Mouse (Mus musculus) skeletal muscle tissue, adult 2 months (tissue): ENCODE measurements around the gene Patl2.
"Not testable (repeated sequence)": the region's sequence is repeated elsewhere in the genome, so short reads cannot be mapped to it uniquely, and the experiment has no call there.

Source experiments
- DNase-seq: peaks from one replicate; pipeline ENCODE4 v3.0.0-alpha.2; 2012; ENCODE audit warnings: low read depth, low spot score

The Patl2 gene

DNA sequence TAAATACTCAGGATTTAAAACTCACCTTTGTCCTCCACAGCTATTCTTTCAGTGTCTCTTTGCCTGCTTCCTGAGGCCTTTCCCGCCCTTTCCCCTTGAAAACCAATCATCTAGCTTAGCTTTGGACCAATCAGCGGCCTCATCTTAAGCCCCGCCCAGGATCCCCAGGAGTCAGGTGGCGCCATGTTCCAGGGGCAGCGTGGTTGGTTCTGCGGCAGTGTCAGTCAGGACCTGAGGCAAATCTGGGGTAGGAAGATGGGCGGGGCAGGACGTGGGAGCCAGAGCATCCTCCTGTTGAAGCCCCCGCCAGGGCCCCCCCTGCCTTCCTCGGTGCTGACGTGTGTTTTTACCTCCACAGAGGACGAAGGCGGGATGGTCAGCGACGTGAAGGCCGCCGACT is at the start of gene Patl2, which contains the start of gene Terb2:
Patl2 (minus strand) TSS at position 84 of the 400 bp plus-strand sequence.
Terb2 (plus strand) TSS at position 167 of the 400 bp plus-strand sequence.
- DNase-seq: no peak

- DNase-seq: no peak
These were observed 49.4 kb upstream of the Patl2 start for GRCm38 (mm10) chr2:122235425-122235824.

DNA sequence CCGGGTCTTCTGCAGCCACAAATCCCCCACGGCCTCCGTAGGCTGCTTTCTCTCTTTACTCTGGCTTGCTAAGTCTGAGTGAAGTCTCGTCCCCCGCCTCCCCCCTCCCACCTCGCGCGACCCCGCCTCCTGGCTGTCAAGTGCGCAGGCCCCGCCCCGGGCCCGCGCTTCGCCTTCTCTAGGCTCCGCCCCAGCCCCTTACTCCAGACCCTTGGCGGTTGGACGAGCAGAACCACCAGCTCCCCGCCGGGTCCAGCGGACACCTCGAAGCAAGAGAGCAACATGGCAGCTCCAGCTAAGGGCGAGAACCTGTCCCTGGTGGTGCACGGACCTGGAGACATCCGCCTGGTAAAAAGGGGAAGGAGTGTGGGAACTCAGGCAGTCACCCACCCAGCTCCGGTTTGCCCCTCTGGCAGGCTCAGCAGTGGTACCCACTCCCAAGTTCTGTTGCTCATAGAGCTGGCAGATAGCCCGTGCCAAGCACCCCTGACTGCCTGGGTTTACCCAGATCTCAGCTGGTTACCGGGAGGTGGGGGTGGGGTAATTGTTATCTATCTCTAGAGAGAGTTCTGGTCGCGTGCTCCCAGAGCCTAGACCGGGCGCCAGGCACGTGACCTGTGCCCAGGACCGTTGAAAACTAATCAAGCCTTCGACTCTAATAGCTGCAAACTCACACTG is 48.8 kb upstream of the Patl2 start, which contains the start of gene Sord:
Sord (plus strand) TSS at position 139 of the 678 bp plus-strand sequence.
- peak; percentile 45 for DNase-seq

DNA sequence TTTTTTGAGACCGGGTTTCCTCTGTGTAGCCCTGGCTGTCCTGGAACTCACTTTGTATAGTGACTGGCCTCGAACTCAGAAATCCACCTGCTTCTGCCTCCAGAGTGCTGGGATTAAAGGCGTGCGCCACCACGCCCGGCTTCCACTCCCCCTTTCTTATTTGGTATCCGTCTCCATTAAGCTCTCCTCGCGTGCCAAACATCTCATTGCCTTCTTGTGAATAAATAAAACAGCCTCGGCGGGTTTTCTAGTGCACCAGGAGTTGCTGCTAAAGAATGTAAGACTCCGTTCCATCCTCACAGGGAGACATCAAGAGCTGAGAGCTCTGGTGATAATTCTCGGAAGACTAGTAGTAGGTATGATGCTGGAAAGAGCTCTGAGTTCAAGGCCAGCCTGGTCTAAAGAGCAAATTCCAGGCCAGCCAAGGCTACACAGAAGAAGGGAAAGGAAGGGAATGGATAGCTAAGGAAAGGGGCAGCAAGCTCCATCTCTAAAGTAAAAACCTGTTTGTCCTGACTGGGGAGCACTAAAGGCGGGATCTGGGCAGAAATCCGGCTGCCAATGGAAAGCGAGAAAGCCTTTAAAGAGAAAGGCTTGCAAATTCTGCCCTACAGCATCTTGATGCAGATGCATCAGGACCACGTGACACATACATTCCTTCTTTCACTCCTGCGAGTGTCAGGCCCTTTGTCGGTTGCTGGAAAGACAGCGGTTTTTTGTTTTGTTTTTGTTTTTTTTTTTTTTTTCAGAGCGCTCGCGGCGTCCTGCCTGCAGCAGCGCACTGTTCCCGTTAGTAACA is 48.0 kb upstream of the Patl2 start:
- DNase-seq: peak; percentile 25

- no peak for DNase-seq
These were observed 47.4 kb upstream of the Patl2 start for GRCm38 (mm10) chr2:122233341-122233740.

DNA sequence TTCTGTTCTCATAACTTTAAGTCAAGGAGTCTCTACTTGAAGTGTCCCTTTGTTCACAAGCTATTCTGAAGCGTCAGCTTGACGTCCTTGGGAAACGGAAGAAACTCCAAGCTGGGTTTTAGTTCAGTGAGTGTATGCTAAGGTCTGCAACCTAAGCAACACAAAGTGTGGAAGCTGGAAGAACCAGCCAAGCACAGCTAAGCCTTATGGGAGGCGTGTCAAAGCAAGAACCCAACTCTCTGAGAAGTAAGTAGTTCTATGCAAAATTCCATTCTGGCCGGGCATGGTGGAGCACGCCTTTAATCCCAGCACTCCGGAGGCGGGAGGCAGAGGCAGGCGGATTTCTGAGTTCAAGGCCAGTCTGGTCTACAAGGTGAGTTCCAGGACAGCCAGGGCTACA is 45.6 kb upstream of the Patl2 start:
- DNase-seq: no peak

DNA sequence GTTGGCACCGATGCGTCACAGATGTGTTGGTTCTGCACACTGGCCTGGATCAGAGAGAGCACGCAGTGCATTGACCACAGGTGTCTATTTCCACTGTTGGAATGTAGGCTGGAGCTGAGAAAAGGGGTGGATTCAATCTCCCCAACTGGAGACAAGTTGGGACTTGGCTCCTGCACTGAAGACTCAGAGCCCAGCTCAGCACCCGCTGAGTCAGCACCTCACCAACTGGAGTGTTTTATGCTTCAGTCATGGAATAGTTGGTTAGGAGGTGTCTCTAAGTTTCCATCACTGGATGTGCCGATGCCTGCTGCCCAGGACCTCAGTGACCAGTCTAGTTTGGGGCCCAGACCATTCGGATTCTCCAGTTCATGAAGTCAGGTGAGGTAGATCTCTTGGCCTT is 44.4 kb upstream of the Patl2 start:
- no peak for DNase-seq

DNA sequence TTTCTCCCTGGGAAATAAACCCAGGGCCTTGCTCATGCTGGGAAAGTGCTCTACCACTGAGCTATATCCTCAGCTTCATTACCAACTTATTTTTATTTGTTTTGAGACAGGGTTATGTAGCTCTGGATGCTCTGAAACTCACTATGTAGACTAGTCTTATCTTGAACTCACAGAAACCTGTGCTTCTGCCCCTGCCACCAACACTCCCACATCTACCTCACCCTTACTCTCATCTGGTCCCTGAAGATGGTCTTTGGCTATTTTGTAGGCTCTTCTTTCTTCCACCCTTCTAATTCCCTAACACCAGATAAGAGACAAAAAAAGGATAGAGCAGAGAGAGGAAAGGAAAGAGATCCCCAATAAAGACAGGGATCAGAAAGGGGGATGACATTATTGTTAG is 37.7 kb upstream of the Patl2 start:
- DNase-seq: no peak

DNA sequence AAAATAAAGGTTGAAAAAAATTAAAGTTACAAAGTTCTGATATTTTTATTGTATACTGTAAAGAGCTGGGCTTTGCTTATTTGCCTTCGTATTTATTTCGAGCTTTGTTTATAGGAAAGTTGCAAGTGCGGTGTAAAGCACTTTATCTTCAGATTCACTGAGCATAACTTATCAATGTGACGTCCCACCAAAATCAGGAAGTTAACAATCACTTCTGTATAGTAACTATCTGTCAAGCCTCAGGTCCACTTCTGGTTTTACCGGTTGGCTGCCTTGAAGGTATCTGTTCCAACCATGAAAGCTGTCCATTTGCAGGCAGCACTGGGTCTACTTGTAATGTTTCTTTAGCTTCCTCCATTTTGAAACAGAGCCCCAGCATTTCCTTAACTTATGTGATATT is 36.3 kb upstream of the Patl2 start:
- DNase-seq: no peak

GRCm38 (mm10) chr2:122221798-122222197 is 35.8 kb upstream of the Patl2 start:
- no peak for DNase-seq

DNA sequence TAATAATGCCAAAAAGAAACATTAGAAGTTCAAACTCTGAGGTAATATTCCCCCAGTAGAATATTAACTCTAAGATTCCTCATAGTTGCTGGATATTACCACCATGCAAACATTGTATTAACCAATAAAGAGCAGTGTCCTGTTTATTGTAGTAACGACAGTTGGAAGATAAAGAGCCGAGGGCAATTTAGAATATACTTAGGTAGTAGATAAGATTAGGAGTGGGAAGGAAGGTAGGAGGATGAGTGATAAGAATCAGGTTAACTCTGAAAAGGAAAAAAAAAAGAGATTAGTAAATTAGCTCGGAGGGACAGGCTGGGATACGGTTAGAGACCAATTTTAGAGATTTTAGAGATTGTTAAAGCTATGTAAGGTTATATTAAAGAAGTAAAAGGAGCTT is 35.4 kb upstream of the Patl2 start:
- no peak for DNase-seq

- no peak for DNase-seq
These were observed 32.2 kb upstream of the Patl2 start for GRCm38 (mm10) chr2:122218234-122218633.

DNA sequence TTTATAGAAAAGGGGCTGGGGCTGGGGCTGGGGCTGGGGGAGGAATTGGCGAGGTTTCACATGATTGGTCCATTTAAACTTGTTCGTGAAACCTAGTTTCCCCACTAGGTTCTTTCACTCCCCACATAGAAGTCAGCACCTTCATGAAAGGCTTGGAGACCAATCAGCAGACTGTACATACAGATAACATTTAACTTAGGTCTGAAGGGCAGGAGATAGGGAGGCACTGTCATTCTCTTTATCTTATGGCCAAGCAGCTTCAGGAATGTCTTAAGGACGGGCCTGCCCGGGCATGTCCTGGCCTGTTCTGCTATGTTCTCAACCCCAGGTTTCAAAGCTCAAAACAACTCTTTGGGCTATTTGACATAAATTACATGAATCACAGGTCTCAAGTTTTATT is 31.1 kb upstream of the Patl2 start:
- not testable (repeated sequence) for DNase-seq

DNA sequence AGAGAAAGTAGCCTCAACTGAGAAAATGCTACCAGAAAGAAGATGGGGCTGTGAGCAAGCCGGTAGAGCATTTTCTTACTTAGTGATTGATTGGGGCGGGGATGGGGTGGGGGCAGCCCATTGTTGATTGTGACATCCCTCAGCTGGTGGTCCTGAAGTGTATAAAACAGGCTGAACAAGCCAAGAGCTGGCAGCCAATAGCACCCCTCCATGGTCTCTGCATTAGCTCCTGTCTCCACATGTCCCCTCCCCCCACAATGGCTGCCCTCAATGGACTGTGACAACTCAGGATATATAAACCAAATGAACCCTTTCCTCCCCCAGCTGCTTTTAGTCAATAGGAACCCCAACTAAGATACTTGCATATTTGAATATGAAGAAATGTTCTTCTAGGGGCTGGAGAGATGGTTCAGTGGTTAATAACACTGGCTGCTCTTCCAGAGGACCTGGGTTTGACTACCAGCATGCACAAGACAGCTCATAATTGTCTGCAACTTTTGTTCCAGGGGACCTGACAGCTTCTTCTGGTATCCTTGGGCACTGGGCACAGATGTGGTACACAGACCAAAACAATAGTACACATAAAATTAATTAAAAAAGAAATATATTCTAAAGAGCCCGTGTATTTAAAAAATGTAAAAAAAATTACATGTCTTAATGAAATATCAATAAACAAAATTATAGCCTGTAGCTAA is 24.7 kb upstream of the Patl2 start:
- no peak for DNase-seq

DNA sequence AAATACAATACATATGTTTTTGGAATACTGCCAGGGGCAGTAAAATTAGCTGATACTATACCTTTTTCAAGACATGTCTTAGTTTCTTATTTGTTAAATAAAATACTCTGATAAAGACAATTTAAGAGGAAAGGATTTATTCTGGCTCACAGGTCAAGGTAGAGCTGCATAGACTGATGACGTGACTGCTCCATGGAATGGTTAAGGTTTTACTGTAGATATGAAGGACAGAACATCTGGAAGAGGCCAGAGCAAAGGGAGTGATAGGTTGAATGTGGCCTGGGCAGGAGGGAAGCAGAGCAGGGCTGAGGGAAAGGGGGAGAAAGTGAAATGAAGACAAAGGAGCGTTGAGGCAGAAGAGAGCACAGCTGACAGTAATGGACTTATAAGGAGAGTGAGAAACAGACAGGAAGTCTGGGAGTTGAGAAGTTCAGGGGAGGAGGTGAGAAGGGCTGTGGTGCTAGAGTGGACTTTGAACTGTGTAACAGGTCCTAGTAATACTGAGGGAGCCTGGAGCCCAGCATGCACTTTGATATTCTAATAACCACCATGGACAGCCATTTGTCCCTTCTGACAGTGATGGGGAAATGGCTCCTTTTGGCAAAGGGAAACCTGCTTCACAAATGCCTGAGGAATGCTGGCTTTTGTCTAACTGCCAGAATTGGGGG is 20.6 kb upstream of the Patl2 start:
- no peak for DNase-seq

DNA sequence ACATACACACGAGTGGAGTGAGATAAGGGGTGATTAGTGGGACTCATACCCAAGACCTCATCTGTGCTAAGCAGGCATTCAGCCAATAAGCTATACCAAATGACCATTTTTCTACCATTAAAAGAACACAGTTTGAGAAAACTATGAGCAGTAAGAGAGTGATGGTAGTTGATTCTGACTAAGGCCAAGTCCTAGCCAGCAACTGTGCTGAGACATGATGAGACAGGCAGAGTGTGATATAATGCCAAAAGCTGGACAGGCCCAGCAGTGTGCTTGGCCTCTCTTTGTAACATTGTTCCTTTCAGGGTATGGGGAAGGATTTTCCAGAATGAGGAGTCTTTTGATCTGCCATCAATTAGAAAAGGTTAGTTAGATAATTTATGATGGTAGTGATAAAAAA is 15.5 kb upstream of the Patl2 start:
- no peak for DNase-seq

DNA sequence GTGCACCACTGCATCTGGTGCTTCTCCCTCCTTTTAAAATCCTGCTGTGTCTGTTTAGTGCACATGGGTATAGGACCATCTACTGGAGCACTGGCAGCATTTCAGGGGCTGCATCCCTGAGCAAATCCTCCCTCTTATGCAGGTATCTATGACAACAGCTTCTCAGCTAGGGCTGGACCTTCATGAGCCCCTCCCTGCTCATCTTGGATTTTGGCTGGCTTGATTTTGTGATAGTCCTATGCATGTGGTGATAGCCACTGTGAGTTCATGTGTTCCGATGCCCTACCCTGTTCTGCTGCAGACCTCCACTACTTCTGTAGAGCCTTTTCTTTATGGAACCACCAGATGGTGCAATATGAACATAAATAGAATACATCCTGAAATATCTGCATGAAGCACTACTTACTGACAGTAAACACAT is 8.5 kb upstream of the Patl2 start:
- DNase-seq: peak; percentile 14

DNA sequence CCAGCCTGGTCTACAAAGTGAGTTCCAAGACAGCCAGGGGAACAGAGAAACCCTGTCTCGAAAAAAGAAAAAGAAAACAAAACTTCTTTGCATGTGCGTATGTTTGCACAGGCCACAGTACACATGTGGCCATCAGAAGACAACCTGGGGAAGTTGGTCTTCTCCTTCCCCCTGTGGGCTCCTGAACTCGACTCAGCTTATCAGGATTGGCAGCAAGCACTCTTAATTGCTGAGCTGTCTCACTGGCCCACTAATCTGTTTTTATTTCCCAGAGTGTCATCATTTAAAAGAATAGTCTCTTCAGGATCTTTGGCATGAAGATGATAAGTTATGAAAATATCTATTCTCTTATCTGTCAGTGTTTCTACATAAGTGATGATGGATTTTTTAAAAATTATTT is 5.9 kb upstream of the Patl2 start:
- DNase-seq: no peak

DNA sequence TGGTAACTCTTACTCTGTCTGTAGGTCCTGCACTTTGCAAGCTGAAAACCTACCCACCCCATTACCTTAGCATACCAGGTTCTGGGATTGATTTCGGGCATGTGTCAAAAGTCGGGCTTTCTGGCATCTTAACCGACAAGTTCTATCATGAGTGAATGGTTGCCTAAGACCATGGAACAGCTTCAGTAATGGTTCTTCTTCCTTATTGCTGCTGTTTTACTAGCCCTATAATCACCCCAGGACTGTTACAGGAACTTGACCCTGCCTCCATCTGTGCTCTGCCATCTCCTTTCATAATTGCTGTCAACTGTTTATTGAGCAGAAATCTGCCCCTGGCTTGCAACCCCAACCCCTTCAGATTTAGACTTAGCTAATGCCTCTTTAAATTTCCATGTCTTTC is 762 bp upstream of the Patl2 start:
- DNase-seq: no peak

DNA sequence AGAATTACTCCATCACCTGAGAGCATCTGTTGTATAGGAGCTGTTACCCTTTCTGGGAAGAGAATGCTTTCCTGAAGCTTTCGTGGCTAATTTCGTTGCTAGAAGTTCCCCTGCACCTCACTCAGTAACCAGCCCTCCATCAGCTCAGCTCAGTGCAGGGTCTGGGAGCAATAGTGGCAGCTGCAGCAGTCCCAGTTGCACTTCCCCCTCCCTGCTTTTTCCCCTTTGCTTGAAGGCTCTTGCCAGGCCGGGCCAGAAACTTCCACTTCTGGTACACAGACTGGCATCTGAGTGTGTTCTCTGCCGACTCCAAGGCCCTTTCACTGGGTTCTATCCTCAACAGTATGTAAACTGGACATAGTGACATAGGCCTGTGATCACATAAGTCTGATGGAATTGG is 903 bp downstream of the Patl2 start:
- DNase-seq: no peak

DNA sequence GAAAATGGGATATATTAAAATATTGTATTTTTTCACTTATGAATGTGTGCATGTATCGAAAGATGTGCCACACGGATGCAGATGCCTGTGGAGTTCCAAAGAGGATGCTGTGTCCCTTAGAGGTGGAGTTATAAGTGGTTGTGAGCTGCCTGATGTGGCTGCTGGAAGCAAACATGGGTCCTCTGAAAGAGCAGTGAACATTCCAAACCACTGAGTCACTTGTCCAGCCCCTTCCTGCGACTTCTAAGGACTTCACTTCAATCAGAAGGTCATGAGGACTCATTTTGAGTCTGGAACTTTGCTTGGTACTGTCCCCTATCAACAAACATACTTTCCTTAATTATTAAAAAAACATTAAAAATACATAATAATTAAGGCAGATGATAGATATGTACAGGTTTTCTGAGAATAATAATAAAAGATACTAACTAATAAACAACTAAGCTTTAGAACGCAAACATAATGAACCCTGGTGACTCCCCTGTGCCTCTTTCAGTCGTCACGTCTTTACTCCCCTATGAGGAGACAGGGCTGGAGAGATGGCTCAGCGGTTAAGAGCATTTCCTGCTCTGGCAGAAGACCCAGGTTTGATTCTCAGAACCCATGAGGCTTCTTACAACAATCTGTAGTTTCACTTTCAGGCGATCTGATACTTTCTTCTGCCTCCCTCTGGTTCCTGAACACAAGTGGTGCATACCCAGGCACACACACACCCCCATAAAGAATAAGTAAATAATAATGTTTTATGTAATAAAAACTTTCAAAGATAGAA is 5.8 kb downstream of the Patl2 start:
- DNase-seq: no peak
